Mouse (Mus musculus) kidney, adult 2 months (tissue): Measurements from ENCODE around the gene Slc16a14. TPM values are rescaled to one million over a fixed set of nuclear protein-coding genes. Genes with fewer than 3 reads are reported as not detected.
"Not testable (repeated sequence)": the region's sequence is repeated elsewhere in the genome, so short reads cannot be mapped to it uniquely, and the experiment has no call there.

Experiments
- DNase-seq: peaks from one replicate; pipeline ENCODE4 v3.0.0; 2021
- H3K27ac ChIP-seq: fragments of 200-500 bp; 2 replicates; pipeline ENCODE4 v1.5.1; 2012; ENCODE audit warnings: low read depth, low read length, control low read depth, inconsistent platforms; ENCODE audit not compliant: insufficient read depth
- H3K27me3 ChIP-seq: fragments of 200-500 bp; replicated peaks from 2 replicates; pipeline ENCODE4 v1.6.1; 2012; ENCODE audit warnings: mild to moderate bottlenecking, moderate library complexity, low read length, inconsistent platforms; ENCODE audit not compliant: control insufficient read depth, insufficient read depth
- H3K36me3 ChIP-seq: fragments of 200-500 bp; 2 replicates; pipeline ENCODE4 v1.6.1; 2012; ENCODE audit warnings: mild to moderate bottlenecking, moderate library complexity, low read length, inconsistent platforms; ENCODE audit not compliant: control insufficient read depth, insufficient read depth
- H3K4me1 ChIP-seq: fragments of 200-500 bp; 2 replicates; pipeline ENCODE4 v1.6.1; 2011; ENCODE audit warnings: low read length; ENCODE audit not compliant: control insufficient read depth, insufficient read depth
- H3K4me3 ChIP-seq: fragments of 200-500 bp; 2 replicates; pipeline ENCODE4 v1.5.1; 2011; ENCODE audit warnings: mild to moderate bottlenecking, low read depth, low read length, control low read depth; ENCODE audit not compliant: insufficient read depth
- CTCF ChIP-seq: fragments of 200-500 bp; conservative IDR thresholded peaks from 2 replicates; pipeline ENCODE4 v1.5.1; 2011; ENCODE audit warnings: low read depth, mild to moderate bottlenecking, control low read depth, low read length, moderate library complexity, mixed read lengths; ENCODE audit not compliant: insufficient read depth, insufficient read length
- POLR2A ChIP-seq: fragments of 200-500 bp; IDR thresholded peaks from one replicate; pipeline ENCODE4 v1.6.1; 2011; ENCODE audit warnings: low read depth, low read length, control low read depth
- WGBS: fragments of 180-500 bp; shearing (Covaris S2); methylation state at CpG from one replicate; pipeline ENCODE4 v1.1.7; 2018; 5-methylcytosine and 5-hydroxymethylcytosine counted together
- polyA plus RNA-seq: library from polyadenylated mRNA; depleted of rRNA; stranded (reverse); fragments of >200 nt; gene quantifications from 2 replicates; pipeline ENCODE4 v1.2.3, GENCODE M21; 2012; rRNA removed

Gene Slc16a14
- polyA plus RNA-seq: 27.6 and 31.2 TPM in 2 replicates

DNA sequence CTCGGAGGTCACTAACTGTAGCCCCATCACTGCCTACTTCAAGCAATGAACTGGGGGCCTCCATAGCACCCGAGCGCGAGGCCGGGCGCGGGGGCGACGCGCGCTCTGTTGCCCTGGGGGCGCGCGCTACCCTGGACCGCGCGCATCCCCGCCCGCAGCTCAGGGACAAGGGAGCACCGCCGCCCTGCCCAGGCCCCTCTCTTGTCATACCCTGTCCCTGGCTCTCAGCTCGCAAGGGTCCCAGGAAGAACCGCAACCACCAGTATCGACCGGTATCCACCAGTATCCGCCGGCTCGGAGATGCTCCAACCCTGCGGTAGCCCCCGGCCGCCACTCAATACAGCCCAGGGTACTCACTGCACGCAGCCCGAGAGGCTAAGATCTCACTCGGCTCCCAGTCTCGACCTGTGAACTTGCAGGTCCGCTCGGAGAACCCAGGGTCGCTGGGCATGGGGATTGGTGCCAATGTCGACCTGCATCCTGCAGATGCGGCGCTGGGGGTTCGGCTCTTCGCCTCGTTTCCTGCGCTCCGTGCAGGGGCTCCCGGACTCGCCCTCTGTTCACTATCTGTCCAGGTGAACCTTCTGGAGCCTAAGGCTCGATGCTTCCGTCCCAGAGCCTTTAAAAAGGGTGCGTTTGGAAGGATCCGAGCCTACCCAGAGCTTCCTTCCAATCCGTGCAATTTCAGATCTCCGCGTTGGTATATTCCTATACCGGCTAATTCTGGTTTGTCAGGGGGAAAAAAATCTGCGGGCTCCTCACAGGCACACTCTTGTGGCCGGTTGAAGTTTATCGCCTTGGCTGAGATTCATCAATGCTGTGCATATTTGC lies at the start of gene Slc16a14:
Gene Slc16a14 (minus strand): TSS at position 632 of the 831 bp plus-strand sequence.
- peak; percentile 64 for DNase-seq
- Histone ChIP-seq H3K36me3 (no peaks in the 10 kb centered on the region), H3K4me1 (peaks cover 6% of the 10 kb centered on the region; the same call in 1 of the 2 replicates), H3K4me3 (peak within 1 kb of the TSS; percentile 57), H3K27ac (peak within 1 kb of the TSS; percentile 71), H3K27me3 (no peaks in the 10 kb centered on the region)
- TF ChIP-seq POLR2A (no peak), CTCF (no peak)
- 1% methylated on average over 59 of the region's 59 CpGs for WGBS

DNA sequence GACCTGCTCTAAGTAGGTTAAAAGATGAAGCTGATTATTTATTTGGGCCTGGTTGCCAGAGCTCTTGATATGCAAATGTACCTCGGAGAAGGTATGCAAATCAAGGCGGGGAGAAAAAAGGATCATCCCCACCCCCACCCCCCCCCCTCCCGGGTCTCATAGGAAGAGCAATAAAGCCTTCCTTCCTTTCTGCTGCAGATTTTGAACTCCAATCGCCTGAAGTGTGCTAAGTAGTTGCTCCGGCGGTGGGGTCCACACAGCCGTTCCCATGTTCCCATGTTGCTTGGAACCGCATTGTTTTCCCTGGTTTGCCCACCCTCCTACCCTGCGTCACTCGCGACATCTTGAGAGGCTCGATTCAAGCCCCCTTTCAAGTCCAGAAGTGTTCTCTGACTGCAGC lies 26.8 kb upstream of the Slc16a14 start:
- not testable (repeated sequence) for H3K36me3 ChIP-seq, H3K27ac ChIP-seq, DNase-seq, H3K4me1 ChIP-seq, H3K27me3 ChIP-seq, H3K4me3 ChIP-seq
- WGBS: 13% methylated on average over 12 of the region's 12 CpGs

DNA sequence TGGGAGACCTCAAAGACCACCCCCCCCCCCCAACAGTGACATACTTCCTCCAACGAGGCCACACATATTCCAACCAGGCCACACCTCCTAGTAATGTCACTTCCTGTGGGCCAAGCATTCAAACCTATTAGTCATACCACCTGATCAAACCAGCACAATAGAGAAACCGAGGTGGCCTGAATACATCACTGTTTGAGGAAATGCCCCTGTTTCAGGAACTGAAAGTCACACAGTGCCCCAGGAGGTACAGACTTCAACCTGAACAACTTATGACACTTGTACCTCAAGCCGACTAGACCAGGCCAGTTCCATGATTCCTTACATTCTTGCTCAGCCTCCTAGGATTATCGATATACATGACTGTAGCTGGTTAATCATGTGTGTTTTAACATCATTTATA lies 22.8 kb upstream of the Slc16a14 start:
- H3K36me3 ChIP-seq, H3K27me3 ChIP-seq, DNase-seq, H3K4me1 ChIP-seq, H3K4me3 ChIP-seq, H3K27ac ChIP-seq: not testable (repeated sequence)
- 84% methylated on average over 4 of the region's 4 CpGs for WGBS

DNA sequence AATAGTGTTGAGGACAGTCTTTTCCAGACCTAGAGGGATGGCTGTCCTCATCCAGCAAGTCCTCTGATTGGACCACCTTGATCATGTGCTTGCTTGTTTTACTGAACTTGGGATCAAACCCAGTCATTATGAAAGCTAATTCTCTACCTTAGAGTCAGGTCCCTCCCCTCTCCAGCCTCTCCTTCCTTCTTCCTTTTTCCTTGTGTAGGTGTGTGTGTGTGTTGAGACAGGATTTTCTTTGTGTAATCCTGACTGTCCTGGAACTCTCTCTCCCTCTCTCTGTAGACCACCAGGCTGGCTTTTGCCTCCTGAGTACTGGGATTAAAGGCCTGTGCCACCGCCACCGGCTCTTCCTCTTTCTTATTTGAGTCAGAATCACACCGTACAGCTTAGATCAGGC lies 21.8 kb upstream of the Slc16a14 start:
- not testable (repeated sequence) for H3K36me3 ChIP-seq

DNA sequence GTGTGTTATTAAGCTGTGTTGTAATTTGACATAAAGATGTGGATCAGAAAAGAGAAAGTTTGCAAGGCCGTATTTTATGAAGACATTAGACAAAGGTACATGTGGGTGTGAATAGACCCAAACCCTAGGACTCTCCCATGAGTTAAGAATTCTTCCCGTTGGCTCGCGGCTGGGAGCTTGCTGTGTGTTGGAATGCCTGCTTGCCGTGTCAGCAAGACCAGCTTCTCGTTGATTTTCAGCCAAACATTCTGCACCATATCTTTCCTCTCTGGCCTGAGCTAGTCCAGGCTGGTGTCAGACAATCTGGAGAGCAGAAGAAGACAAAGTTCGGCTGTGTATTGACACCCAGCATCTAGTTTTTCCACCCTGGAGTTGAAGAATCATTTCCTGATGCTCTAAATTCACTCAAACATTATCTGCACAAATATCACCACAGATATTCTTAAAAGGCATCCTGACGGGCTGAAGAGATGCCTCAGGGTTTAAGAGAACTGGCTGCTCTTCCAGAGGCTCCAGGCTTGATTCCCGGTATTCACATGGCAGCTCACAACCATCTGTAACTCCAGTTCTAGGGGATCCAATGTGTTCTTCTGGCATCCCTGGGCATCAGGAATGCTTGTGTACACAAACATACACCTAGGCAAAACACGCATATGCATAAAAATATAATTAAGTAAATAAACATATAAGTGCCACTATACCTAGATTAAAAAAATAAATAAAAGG lies 17.7 kb upstream of the Slc16a14 start:
- TF ChIP-seq CTCF (no peak), POLR2A (no peak)
- WGBS: 48% methylated on average over 10 of the region's 10 CpGs
- no peaks in the 10 kb centered on the region for H3K36me3 ChIP-seq
- H3K27me3 ChIP-seq: no peaks in the 10 kb centered on the region
- peaks cover 6% of the 10 kb centered on the region; the same call in 1 of the 2 replicates for H3K4me1 ChIP-seq
- H3K4me3 ChIP-seq: no peak overlapping the region
- peak; percentile 76 for DNase-seq
- H3K27ac ChIP-seq: 0 out of 2 replicates have a peak overlapping the region, but pooled peaks have one; percentile 59

More for the DNA sequence above, 21.8 kb upstream of the Slc16a14 start:
- 90% methylated on average over 3 of the region's 3 CpGs for WGBS
- H3K4me3 ChIP-seq, H3K4me1 ChIP-seq, H3K27me3 ChIP-seq, H3K27ac ChIP-seq, DNase-seq: not testable (repeated sequence)

DNA sequence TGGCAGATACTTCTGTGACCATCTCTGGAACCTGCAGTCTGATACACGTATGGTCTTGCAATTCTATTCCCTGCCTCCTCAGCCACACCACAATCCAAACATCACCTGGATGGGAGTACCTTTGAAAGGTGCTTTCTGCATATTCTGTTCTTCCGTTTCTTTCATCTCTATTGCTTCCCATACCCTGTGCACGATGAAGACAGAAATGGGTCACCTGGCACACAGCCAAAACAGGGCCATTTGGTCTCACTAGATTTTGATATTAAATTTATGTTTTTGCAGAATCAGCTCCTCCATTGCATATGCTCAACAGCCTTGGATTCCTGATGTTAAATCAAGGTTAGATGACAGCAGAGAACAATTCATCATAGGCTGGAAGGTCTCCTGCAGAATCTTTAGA lies 16.6 kb upstream of the Slc16a14 start:
- no peak overlapping the region for H3K4me3 ChIP-seq
- no peaks in the 10 kb centered on the region for H3K36me3 ChIP-seq
- H3K4me1 ChIP-seq: peaks cover 14% of the 10 kb centered on the region
- peak; percentile 1 for DNase-seq
- H3K27ac ChIP-seq: 0 out of 2 replicates have a peak overlapping the region, but pooled peaks have one; percentile 1
- WGBS: 81% methylated on average over 3 of the region's 3 CpGs
- no peaks in the 10 kb centered on the region for H3K27me3 ChIP-seq
- no peak for TF ChIP-seq POLR2A
- TF ChIP-seq CTCF: no peak

DNA sequence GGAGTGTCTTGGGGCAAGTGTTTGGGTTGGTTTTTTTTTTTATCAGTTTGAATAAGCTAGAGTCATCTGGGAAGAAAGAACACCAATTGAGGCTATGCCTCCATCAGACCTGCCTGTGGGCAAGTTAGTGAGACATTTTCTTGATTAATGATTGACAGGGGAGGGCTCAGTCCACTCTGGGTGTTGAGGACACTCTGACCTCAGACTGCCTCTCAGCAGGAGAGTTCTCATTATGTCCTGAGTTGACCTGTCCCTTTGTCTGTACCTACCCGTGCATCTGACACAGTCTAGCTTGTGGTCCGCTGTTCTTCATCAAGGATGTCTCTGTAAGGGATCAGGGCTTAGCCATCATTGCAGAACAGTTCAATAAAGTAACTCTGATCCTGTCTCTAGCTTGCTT lies 12.5 kb upstream of the Slc16a14 start:
- WGBS: 40% methylated on average over 2 of the region's 2 CpGs
- Histone ChIP-seq H3K36me3 (no peaks in the 10 kb centered on the region), H3K4me3 (no peak overlapping the region), H3K27me3 (no peaks in the 10 kb centered on the region), H3K4me1 (peaks cover 22% of the 10 kb centered on the region), H3K27ac (peak overlapping the region; percentile 91)
- peak; percentile 93 for DNase-seq
- TF ChIP-seq CTCF (no peak), POLR2A (no peak)
